Mouse (Mus musculus) cerebellum, postnatal 10 days (tissue): ENCODE results near the gene Gm20388.
"Not testable (repeated sequence)": the region's sequence is repeated elsewhere in the genome, so short reads cannot be mapped to it uniquely, and the experiment has no call there.

ENCODE experiments used
- DNase-seq, 2 experiments: peaks; one replicate each; pipeline ENCODE4 v3.0.0; 2021; ENCODE audit warnings: mixed read lengths in 2 of 2

Gm20388 gene

DNA sequence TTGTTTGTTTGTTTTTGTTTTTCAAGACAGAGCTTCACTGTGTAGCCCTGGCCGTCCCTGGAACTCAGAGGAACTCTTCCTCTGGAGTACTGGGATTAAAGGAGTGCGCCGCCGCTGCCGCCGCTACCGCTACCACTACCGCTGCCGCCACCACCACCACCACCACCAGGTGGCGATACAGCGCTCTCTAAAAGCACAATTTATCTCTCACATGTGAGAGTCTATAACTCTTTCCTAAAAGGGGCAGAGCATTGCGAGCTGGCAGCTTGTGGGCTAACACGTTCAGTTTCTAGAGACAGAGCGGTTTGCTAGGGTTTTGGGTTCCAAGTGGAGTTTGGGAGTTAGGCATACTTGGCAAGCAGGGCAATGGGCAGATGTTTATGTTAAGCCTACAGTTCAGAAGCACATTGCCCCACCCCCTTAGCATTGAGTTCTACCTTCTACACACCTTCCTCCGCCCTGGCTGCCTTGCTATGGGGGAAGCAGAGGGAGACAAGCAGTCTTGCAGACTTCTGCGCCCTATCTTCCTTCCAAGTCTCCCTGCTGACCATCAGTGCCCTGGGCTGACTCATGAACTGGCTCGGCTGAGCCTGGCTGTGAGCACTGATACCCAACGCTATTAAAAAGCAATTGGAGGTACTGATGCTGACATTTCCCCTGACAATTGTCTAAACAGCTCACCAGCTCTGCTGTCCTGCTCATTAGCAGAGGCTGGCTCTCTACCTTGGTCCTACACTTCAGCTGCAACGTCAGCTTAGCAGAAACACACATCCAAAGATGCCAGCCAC, 3718.5 kb downstream of the Gm20388 start:
- peak; percentile 88 to 90 for DNase-seq

DNA sequence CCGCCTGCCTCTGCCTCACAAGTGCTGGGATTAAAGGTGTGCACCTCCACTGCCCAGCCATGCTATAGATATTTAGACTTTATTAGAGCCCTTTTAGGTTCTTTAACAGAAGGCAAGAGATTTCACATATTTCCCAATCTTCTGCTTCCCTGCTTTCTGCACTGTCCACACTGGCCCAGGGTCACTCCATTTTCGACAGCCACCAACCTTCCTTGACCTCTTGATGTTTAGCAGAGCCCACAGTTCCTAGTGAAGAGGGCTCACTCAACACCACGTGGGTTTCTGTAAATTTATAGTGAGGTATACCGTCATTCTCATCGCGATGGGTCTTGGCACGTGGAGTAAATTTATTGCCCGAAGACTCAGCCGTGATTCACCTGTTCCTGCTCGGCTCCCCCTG, 3719.4 kb downstream of the Gm20388 start:
- no peak for DNase-seq

DNA sequence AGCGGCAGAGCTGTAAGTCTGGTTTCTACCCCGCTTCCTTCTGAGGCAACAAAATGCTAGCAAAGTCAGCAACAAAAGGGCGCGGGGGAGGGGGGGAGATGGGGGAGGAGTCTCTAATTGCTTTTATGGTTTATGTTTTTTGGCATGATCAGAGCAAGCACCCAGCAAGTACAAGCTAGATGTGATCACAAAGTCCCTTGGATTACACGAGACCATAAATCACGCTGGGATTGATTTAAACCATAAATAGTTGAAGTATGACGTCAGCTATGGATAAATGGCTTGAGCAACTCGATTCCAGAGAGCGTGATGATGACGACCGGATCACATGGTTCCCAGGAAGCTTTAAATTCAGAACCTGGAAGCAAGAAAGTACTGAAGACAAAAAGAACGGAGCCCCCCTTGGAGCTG, 3720.2 kb downstream of the Gm20388 start:
- DNase-seq, result no peak

DNA sequence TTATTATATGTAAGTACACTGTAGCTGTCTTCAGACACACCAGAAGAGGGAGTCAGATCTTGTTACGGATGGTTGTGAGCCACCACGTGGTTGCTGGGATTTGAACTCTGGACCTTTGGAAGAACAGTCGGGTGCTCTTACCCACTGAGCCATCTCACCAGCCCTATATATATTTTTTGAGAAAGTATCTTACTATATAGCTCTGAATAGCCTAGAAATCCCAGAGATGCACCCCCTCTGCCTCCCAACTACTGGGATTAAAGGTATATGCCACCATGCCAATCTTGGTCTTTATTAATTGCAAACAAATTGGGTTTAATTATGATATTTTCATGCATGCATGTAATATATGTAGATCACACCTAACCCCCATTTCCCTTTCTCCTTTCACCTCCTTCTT, 3721.1 kb downstream of the Gm20388 start:
- DNase-seq, result not testable (repeated sequence)

DNA sequence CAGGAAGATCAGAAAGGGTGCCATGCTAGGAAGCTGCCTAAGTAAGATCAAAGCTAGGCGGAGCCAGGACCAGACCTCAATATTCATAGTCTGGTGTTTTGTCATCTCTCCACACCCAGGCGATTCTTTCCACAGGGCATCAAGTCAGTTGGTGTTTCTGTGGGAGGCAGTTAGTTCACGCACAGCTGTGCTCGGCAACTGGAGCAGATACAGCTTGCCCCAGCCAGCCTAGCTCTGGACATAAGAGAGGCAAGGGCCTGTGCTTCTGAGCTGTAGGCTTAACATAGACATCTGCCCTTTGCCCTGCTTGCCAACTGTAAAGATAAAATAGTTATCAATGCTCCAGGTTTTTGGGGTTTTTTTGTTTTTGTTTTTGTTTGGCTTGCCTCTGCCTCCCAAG, 3721.6 kb downstream of the Gm20388 start:
- no peak for DNase-seq

DNA sequence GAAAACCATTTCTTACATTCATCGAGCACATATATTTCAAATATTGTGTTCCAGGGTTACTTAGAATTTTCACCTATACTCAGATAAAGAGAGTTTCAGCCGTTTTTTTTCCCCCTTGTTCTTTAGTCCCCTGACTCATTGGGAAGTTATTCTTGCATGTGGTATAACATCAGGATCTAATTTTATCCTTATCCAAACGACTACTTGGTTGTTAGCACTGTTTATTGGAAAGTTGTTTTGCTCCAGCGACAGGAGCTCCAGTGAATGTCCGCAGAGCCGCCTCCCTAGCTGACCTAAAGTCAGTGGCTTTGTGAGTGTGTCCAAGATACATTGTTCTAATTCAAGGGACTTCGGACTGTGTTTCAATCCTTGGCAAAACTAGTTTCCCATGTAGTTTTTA, 3723.2 kb downstream of the Gm20388 start:
- no peak for DNase-seq

DNA sequence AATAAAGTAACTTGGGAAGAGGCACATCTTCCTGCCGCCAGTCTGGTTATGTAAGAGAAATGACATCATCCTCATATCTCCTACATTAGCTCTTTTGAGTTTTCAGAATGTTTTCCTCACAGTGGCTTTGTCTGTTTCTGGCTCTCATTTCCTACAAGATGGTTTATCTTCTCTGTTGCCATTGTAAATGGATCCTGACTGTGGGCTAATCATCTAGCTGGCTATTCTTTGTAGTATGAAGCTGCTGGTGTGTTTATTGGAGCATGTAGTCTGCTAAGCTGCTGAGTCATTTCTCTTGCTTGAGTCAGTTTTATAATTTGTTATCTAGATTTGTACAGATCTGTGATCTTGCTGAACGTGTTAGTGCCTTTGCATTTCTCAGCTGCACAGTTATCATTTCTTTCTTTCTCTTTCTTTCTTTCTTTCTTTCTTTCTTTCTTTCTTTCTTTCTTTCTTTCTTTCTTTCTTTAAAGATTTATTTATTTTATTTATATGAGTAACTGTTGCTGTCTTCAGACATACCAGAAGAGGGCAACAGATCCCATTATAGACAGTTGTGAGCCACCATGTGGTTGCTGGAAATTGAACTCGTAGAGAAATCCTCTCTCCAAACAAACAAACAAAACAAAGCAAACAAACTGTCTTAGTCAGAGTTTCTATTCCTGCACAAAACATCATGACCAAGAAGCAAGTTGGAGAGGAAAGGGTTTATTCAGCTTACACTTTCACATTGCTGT, 3723.9 kb downstream of the Gm20388 start:
- no peak for DNase-seq

DNA sequence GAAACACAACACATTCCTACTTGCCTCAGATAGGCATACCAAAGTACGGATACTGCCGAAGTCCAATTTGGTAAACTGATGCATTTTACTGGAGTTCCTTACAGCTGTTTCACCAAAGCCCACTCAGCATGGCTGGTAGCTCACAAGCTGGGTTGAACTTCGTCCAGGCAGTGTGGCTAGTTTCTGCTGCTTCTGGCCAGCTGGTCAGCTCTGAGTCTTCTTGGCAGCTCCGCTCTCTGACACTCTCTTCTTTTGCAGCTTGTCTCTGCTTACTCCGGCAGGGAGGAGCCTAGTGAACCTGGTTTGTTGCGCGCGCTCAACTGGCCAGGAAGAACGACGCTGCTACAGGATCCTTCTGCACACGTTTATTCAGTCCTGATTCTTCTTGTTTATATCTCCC, 3725.0 kb downstream of the Gm20388 start:
- DNase-seq, result no peak

DNA sequence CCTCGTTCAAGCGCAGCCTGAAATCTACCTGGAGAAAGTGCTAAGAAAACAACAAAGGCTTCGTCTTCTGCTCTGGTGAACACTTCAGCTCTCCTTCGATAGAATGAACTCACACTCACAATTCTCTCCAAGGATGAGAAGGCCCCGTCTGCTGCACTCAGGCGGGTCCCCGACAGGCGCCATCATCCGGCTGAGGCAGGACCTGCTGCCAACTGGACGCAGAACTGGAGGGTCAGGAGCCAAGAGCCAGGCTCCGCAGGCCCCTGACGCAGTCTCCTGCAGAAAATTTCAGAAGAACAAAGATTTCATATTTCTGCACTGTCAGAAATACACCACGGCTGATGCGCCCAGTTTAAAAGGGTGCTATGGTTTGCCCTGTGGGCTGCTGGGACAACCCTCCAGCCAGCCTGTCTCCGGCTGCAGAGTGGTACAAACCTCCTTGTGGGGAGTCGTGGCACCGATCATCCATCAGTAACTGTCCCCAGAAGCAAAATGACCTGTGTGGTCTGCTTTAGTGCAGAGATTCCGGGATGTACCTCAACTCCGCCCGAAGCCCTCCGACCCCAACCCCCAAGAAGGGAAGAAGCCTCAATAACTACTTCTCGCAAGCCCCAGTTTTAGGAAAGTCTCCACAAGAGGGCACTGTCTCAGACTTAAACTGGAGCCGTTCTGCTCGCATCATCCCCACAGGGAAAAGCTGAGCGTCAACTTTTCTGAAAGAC, 3732.8 kb downstream of the Gm20388 start:
- peak; percentile 83 to 90 for DNase-seq

DNA sequence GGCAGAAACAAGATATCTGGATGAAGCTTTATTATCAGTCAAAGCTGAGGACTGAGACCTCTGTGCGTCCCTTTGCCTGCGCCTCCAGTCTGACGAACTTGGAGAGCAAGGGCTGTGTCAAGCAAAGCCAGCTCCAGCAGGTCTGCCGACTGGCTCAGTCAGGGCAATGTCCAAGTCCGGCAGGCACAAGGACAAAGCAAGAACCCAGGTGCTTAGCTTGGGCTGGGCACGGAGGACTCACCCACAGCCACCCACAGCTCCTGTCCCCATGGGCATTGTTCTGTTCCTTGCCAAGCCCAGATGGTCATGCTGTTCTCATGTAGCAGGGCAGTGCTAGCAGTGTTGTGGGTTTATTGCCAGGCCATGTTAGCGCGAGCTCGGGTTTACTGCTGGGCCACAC, 3734.6 kb downstream of the Gm20388 start:
- DNase-seq, result peak; percentile 42 to 44

DNA sequence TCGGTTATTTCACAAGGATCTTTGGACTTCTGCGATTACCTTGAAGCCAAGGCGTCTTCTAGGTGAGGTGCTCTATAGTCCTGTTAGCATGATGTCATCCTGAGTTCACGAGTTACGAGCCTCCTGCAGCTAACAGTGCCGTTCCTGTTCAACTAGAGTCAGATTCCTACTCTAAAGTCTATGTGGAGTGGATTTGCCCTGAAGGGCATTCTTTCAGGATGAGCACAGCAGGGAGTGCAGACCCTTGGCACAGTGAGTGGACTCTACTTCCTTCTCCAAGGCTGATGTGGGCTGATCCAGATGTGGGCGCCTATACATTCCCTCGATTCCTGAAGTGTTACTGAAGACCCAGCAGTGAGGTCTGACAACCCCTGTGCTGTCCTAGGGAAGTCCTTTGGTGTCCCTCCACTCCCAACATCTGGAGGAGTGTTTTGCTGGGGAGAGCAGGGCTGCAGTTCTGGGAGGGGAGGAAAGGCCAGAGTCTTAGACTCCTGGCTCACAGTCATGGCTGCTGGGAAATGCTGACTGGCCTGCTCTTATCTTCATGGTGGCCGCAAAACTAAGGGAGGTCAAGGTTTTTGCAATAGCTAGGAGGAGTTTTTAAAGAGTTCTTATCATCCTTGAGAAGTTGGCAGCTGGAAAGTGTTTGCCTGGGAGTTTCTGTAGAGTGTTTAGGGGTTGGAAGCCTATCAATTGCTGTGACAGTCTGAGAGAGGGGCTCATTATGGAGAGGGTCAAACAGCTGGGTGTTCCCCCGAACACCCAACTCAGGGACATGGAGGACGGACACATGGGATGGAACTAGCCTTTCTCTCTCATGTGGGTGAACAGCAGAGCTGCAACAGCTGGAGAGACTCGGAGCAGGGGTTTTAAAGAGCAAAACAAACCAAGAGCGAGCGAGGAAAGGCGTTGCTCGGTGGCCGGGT, 3737.9 kb downstream of the Gm20388 start:
- no peak for DNase-seq

DNA sequence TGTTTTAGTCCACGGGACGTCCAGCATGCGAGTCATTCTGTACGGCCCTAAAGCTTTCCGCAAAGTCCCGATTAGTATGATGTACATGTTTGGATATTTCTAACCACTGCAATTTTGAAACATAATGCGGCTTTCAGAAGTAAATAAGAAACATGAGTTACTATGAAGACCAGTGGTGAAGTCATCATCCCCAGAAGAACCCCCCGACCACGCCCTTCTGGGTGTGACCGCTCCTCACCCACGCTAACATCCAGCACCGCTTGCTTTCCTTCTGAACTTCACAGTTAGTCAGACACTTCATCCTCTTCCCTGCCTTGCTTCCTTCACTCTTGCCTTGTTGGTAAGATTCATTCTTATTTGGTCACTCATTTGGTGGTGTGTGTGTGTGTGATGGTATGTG, 3738.8 kb downstream of the Gm20388 start:
- no peak for DNase-seq

DNA sequence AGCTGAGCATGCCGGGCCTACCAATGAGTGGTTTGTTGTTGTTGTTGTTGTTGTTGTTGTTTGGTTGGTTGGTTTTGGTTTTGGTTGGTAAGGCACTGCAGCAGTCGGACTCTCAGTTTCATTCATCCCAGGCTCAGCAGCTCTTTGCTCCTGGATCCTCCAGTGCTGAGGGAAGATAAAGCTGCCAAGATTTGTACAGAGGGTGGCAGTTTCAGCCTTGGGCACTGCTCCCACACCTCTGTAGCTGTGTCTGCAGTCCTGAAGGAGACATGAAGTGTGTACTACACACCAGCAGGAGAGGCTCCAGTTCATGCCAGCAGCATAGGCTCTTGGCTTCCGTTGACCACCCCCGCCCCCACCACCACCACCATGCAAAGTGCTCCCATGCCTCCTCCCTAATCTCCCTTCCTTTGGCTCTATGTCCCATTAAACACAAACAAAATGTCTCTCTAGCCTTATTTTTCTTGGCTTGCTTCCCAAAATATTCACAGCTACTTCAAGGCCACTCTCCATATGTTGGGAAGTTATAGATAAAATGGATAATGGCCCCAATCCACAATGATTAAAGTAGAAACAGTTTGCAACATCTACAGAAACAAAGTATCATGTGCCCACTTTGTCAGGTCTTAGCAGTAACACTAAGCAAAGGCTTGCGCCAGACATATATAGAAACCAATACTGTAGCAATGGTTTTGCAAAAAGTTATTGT, 3740.9 kb downstream of the Gm20388 start:
- no peak for DNase-seq

DNA sequence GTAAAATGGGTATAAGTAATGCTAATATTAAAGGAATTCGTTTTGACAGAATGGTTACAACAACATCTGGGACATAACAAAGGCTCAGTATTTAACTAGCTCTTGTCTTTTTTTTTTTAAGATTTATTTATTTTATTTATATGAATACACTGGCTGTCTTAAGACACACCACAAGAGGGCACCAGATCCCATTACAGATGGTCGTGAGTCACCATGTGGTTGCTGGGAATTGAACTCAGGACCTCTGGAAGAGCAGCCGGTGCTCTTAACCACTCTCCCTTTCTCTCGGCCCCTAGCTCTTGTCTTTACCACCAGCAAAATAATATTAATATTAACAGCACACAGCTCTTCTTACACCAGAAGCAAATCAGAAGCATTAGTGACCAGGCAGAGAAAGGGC, 3742.0 kb downstream of the Gm20388 start:
- peak; percentile 33 to 47 for DNase-seq

DNA sequence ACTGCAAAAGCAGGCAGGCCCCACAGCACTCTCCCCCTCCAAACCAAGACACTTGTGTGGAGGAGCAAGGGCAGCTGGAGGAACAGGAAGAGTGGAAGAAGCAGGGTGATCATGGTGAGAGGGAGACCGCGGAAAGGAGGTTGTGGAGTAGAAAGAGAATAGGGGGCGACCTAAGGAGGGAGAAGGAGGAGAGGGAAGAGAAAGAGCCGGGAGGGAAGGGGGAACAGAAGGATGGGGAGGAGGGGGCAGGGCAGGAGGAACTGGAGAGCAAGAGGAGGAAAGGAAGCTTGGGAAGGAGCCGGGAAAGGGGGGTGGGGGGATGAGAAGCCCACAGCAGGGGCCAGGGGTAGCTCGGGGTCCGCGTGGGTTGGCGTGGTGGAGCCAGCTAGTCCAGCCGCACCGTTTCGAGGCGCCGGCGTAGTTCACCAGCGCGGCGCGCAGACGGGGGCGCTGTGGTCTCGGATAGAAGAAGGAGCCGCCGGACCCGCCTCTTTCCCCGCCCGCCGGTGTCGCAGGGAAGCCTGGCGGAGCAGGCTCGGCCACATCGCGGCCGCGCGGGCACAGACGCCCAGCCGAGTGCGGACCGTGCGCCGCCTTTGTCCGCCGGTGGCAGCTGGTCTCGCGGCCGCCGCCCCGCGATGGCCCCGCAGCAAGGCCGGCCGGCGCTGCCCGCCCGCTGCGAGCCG, 3742.8 kb downstream of the Gm20388 start, which contains the start of gene Rhou:
TSS of gene Rhou (plus strand) at position 622 of the 686 bp plus-strand sequence.
- peak; percentile 99 for DNase-seq

DNA sequence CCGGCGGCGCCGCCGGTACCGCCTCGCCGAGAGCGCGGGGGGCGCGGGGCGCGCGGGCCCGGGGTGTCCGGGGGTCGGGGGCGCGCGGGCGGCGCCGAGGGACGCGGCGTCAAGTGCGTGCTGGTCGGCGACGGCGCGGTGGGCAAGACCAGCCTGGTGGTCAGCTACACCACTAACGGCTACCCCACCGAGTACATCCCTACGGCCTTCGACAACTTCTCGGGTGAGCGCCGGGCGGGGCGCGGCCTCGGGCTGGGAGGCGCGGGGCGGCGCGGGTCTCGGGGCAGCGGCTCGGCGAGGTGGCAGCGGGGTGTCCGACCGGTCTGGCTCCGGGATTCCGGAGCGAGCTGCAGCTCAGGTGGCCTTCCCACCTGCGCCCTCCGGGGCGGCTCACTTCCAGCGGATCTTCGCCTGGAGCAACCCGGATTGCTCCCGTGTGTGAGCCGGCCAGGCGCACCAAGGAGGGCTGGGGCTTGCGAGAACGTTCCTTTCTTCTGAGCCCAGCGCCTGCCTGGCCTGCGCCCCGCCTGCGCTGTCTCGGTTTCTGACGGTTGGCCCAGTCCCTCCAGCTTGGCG, 3743.4 kb downstream of the Gm20388 start:
- DNase-seq, result peak; percentile 80 to 81

DNA sequence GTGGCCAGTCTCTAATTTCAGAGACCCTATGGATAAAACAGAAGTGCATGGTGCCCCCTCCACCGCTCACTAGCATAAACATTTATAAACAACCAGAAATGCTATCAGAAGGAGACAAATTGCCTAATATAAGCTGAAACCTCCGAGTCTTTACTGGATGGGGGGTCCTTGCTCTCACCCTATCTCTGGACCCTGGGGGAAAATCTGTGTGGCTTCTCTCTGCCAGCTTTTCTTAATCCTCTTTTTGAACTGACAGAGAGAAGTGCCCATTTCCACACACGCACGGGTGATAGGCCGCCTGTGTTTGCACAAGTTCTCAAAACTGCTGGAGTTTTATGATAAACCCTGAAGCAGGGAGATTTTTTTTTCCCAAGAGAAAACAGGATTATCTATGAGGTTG, 3744.1 kb downstream of the Gm20388 start:
- no peak for DNase-seq

DNA sequence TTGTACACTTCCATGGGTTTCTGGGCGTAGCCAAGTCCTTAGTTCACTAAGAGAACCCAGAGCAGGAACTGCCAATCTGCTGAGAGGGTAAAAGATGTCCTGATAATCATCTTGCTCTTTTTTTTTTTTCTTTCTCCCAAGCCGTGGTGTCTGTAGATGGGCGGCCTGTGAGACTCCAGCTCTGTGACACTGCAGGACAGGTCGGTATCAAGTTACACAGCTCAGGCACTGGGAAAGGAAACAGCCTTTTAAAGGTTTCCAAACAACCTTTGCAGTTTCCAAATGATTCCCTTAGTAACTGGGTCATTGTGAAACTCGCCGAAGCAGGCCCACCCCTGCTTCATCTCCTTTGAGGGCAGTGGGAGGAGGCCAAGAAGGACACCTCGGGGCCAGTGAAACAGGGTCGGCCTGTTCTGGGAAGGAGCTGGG, 3744.7 kb downstream of the Gm20388 start:
- peak in 1 of 2 experiments; percentile 26 for DNase-seq

DNA sequence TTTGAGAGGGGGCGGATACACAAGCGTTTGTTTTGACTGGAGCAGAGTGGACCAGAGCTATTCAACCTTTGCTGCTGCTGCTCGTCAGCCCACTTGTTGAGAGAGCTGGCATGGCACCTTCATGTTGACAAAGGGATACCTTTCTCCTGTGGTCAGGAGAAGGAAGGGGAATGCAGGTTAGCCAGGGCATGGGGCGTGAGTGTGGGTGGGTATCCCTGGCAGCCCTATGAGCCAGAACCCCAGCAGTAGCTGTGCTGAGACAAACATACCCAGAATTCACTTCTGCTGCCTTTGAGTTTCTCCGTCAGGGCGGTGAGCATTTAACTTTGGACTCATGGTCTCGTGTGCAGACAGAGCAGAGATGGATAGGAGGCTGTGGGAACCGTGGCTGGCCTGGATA, 3747.2 kb downstream of the Gm20388 start:
- no peak for DNase-seq

DNA sequence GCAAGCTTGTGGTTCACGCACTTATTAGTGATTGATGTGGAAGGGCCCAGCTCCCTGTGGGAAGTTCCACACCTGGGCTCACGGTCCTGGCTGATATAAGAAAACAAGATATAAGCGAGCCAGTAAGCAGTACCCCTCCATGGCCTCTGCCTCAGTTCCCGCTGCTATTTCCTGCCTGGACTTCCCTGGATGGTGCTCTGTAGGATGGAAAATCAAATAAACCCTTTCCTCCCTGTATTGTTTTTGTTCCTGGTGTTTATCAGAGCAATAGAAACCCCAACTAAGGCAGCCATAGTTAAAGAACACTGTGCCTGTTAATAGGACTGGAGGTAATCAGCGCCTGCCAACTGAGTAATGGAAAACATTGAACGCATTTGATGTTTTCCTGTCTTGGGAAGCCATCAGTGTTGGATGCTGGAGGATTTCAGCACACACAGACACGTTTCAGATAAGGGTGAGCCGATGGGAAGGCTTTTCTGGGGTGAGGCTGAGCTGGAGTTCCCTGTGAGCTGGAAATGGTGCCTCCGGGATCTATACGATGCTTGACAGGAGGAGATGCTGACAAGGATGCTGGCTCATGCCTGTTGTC, 3748.9 kb downstream of the Gm20388 start:
- no peak for DNase-seq
